Mouse (Mus musculus) megakaryocyte progenitor cell, adult 5-6 weeks (primary cell): ENCODE measurements around the gene T2. TPM values are rescaled to one million over a fixed set of nuclear protein-coding genes. Genes with fewer than 3 reads are reported as not detected.
"Not testable (repeated sequence)": the region's sequence is repeated elsewhere in the genome, so short reads cannot be mapped to it uniquely, and the experiment has no call there.

Experiments
- ATAC-seq: replicated peaks from 2 replicates; pipeline ENCODE4 v1.8.0; 2016; ENCODE audit warnings: mild to moderate bottlenecking, moderate TSS enrichment, inconsistent platforms; ENCODE audit not compliant: poor library complexity
- total RNA-seq, 2 experiments: library from RNA; stranded (forward) in 1 of 2; stranded (reverse) in 1 of 2; fragments of 157-497, 149-512 nt in 1 of 2; fragments of 200-1000 nt in 1 of 2; gene quantifications; 2 replicates each; pipeline versions ENCODE4 v1.2.3 to v1.2.4; 2015 to 2017

T2 gene
- total RNA-seq (2015): not detected in 2 replicates
- total RNA-seq (2017): not detected in 2 replicates

GRCm38 (mm10) chr17:8355692-8356091 is at the start of gene T2:
T2 (plus strand) TSS chr17:8355992.
- no peak for ATAC-seq

GRCm38 (mm10) chr17:8310838-8311614 is 44.8 kb upstream of the T2 start, which contains the start of gene Sft2d1:
Sft2d1 (plus strand) TSS chr17:8311102.
- peak; percentile 94 for ATAC-seq

- no peak for ATAC-seq
These were observed 44.0 kb upstream of the T2 start for GRCm38 (mm10) chr17:8311751-8312150.

GRCm38 (mm10) chr17:8313976-8314375 is 41.8 kb upstream of the T2 start:
- ATAC-seq: no peak

GRCm38 (mm10) chr17:8316251-8316650 is 39.5 kb upstream of the T2 start:
- ATAC-seq: peak; percentile 81

- ATAC-seq: not testable (repeated sequence)
These were observed 28.9 kb upstream of the T2 start for GRCm38 (mm10) chr17:8326877-8327276.

GRCm38 (mm10) chr17:8328511-8329174 is 27.1 kb upstream of the T2 start:
- ATAC-seq: peak; percentile 90

GRCm38 (mm10) chr17:8330602-8331001 is 25.2 kb upstream of the T2 start:
- ATAC-seq: no peak

- ATAC-seq: not testable (repeated sequence)
These were observed 18.6 kb upstream of the T2 start, which contains the start of gene Prr18 for GRCm38 (mm10) chr17:8337159-8337558. Prr18 (plus strand) TSS chr17:8337459.

- no peak for ATAC-seq
These were observed 16.0 kb upstream of the T2 start for GRCm38 (mm10) chr17:8339666-8340374.

GRCm38 (mm10) chr17:8340407-8341359 is 15.1 kb upstream of the T2 start:
- ATAC-seq: peak; percentile 56

GRCm38 (mm10) chr17:8341360-8341963 is 14.3 kb upstream of the T2 start:
- ATAC-seq: no peak

GRCm38 (mm10) chr17:8342706-8343105 is 13.1 kb upstream of the T2 start:
- ATAC-seq: 0 out of 2 replicates have a peak, but pooled peaks have one; percentile 30

- ATAC-seq: no peak
These were observed 12.4 kb upstream of the T2 start for GRCm38 (mm10) chr17:8343416-8343815.

GRCm38 (mm10) chr17:8347765-8348285 is 8.0 kb upstream of the T2 start:
- ATAC-seq: no peak

GRCm38 (mm10) chr17:8348941-8349340 is 6.9 kb upstream of the T2 start:
- no peak for ATAC-seq

GRCm38 (mm10) chr17:8351088-8351487 is 4.7 kb upstream of the T2 start:
- ATAC-seq: no peak

GRCm38 (mm10) chr17:8357498-8357897 is 1.7 kb downstream of the T2 start:
- ATAC-seq: no peak

GRCm38 (mm10) chr17:8360876-8361275 is 5.1 kb downstream of the T2 start:
- ATAC-seq: no peak
